Mouse (Mus musculus): ENCODE results near the gene Nosip. TPM values are rescaled to one million over a fixed set of nuclear protein-coding genes. Genes with fewer than 3 reads are reported as not detected.
A peak's percentile ranks its signal among the peaks of the same experiment; 100 is the strongest.

Gene Nosip
- polyA plus RNA-seq, 1 experiment from 2014 or later = 67.3 TPM

MicroRNA genes within 50 kb of the gene (microRNA counts, 519-probe panel; counts per million panel counts)
- 3,981 counts per million, percentile 42 among the panel's probes with 10 or more counts for microRNA mmu-miR-150

Small RNAs within 50 kb of the gene (microRNA-seq; reads per million reads assigned to microRNA genes)
- gene Mir150 (68.6 reads per million, percentile 40 among the genes with 10 or more reads in this experiment), gene Mir5121 (10.5 reads per million, percentile 18 among the genes with 10 or more reads in this experiment), gene Mir7054 (not detected)

Other genes starting within 250 kb of the Nosip start
- 22.4 and 26.3 TPM in 2 replicates for gene Nup62, start 246.3 kb upstream of the Nosip start, polyA plus RNA-seq (2014; fragmentation: Nextera tagmentation; extraction: Ambion mirVana)
- gene Il4i1, start 246.0 kb upstream of the Nosip start, polyA plus RNA-seq (2014; fragmentation: Nextera tagmentation; extraction: Ambion mirVana) = 1.6 and 1.7 TPM in 2 replicates
- gene Atf5, start 245.8 kb upstream of the Nosip start, polyA plus RNA-seq (2014; fragmentation: Nextera tagmentation; extraction: Ambion mirVana) = 2.1 and 2.3 TPM in 2 replicates
- 36.4 and 46.8 TPM in 2 replicates for gene Akt1s1, start 213.4 kb upstream of the Nosip start, polyA plus RNA-seq (2014; fragmentation: Nextera tagmentation; extraction: Ambion mirVana)
- 92.5 and 96.4 TPM in 2 replicates for gene Tbc1d17, start 213.3 kb upstream of the Nosip start, polyA plus RNA-seq (2014; fragmentation: Nextera tagmentation; extraction: Ambion mirVana)
- gene Pnkp, start 205.3 kb upstream of the Nosip start, polyA plus RNA-seq (2014; fragmentation: Nextera tagmentation; extraction: Ambion mirVana) = 27.1 and 28.8 TPM in 2 replicates
- gene Ptov1, start 192.6 kb upstream of the Nosip start, polyA plus RNA-seq (2014; fragmentation: Nextera tagmentation; extraction: Ambion mirVana) = 475 and 479 TPM in 2 replicates
- gene Med25, start 169.7 kb upstream of the Nosip start, polyA plus RNA-seq (2014; fragmentation: Nextera tagmentation; extraction: Ambion mirVana) = 85.7 and 91.1 TPM in 2 replicates
- gene Fuz, start 166.3 kb upstream of the Nosip start, polyA plus RNA-seq (2014; fragmentation: Nextera tagmentation; extraction: Ambion mirVana) = 14.5 and 16.0 TPM in 2 replicates
- 120 and 128 TPM in 2 replicates for gene Ap2a1, start 132.9 kb upstream of the Nosip start, polyA plus RNA-seq (2014; fragmentation: Nextera tagmentation; extraction: Ambion mirVana)
- gene Tsks, start 119.2 kb upstream of the Nosip start, polyA plus RNA-seq (2014; fragmentation: Nextera tagmentation; extraction: Ambion mirVana) = 0.11 and 0.19 TPM in 2 replicates
- 54.3 and 60.3 TPM in 2 replicates for gene Cpt1c, start 87.6 kb upstream of the Nosip start, polyA plus RNA-seq (2014; fragmentation: Nextera tagmentation; extraction: Ambion mirVana)
- gene Prmt1, start 75.9 kb upstream of the Nosip start, polyA plus RNA-seq (2014; fragmentation: Nextera tagmentation; extraction: Ambion mirVana) = 189 and 206 TPM in 2 replicates
- 53.8 and 60.2 TPM in 2 replicates for gene Irf3, start 64.8 kb upstream of the Nosip start, polyA plus RNA-seq (2014; fragmentation: Nextera tagmentation; extraction: Ambion mirVana)
- 6.4 and 9.5 TPM in 2 replicates for gene Bcl2l12, start 63.7 kb upstream of the Nosip start, polyA plus RNA-seq (2014; fragmentation: Nextera tagmentation; extraction: Ambion mirVana)
- gene Scaf1, start 46.1 kb upstream of the Nosip start, polyA plus RNA-seq (2014; fragmentation: Nextera tagmentation; extraction: Ambion mirVana) = 61.6 and 68.6 TPM in 2 replicates
- gene Rras, start 44.5 kb upstream of the Nosip start, polyA plus RNA-seq (2014; fragmentation: Nextera tagmentation; extraction: Ambion mirVana) = 9.0 and 13.7 TPM in 2 replicates
- gene Prr12, start 9.5 kb upstream of the Nosip start, polyA plus RNA-seq (2014; fragmentation: Nextera tagmentation; extraction: Ambion mirVana) = 17.3 and 17.9 TPM in 2 replicates
- 12.7 and 12.8 TPM in 2 replicates for gene Prrg2, start 248 bp downstream of the Nosip start, polyA plus RNA-seq (2014; fragmentation: Nextera tagmentation; extraction: Ambion mirVana)
- 23.7 and 118 TPM in 2 replicates for gene Rcn3, start 29.8 kb downstream of the Nosip start, polyA plus RNA-seq (2014; fragmentation: Nextera tagmentation; extraction: Ambion mirVana)
- gene Fcgrt, start 41.4 kb downstream of the Nosip start, polyA plus RNA-seq (2014; fragmentation: Nextera tagmentation; extraction: Ambion mirVana) = 7.0 and 36.4 TPM in 2 replicates
- 781 and 868 TPM in 2 replicates for gene Rps11, start 62.0 kb downstream of the Nosip start, polyA plus RNA-seq (2014; fragmentation: Nextera tagmentation; extraction: Ambion mirVana)
- gene Rpl13a, start 66.3 kb downstream of the Nosip start, polyA plus RNA-seq (2014; fragmentation: Nextera tagmentation; extraction: Ambion mirVana) = 668 and 729 TPM in 2 replicates
- gene Gm45713, start 73.8 kb downstream of the Nosip start, polyA plus RNA-seq (2014; fragmentation: Nextera tagmentation; extraction: Ambion mirVana) = 0.33 TPM in 1 of 2 replicates, not detected in the other
- 1.3 and 1.6 TPM in 2 replicates for gene Flt3l, start 74.0 kb downstream of the Nosip start, polyA plus RNA-seq (2014; fragmentation: Nextera tagmentation; extraction: Ambion mirVana)
- gene Pih1d1, start 91.9 kb downstream of the Nosip start, polyA plus RNA-seq (2014; fragmentation: Nextera tagmentation; extraction: Ambion mirVana) = 90.4 and 91.2 TPM in 2 replicates
- gene Aldh16a1, start 92.2 kb downstream of the Nosip start, polyA plus RNA-seq (2014; fragmentation: Nextera tagmentation; extraction: Ambion mirVana) = 16.9 and 19.8 TPM in 2 replicates
- gene Slc17a7, start 101.5 kb downstream of the Nosip start, polyA plus RNA-seq (2014; fragmentation: Nextera tagmentation; extraction: Ambion mirVana) = 0.71 TPM in 1 of 2 replicates, not detected in the other
- gene Gfy, start 117.1 kb downstream of the Nosip start, polyA plus RNA-seq (2014; fragmentation: Nextera tagmentation; extraction: Ambion mirVana) = not detected in 2 replicates
- not detected in 2 replicates for gene Pth2, start 118.6 kb downstream of the Nosip start, polyA plus RNA-seq (2014; fragmentation: Nextera tagmentation; extraction: Ambion mirVana)
- gene Ccdc155, start 142.5 kb downstream of the Nosip start, polyA plus RNA-seq (2014; fragmentation: Nextera tagmentation; extraction: Ambion mirVana) = 0.15 and 0.50 TPM in 2 replicates
- 11.8 and 12.9 TPM in 2 replicates for gene Dkkl1, start 149.7 kb downstream of the Nosip start, polyA plus RNA-seq (2014; fragmentation: Nextera tagmentation; extraction: Ambion mirVana)
- 24.5 and 39.9 TPM in 2 replicates for gene Tead2, start 153.3 kb downstream of the Nosip start, polyA plus RNA-seq (2014; fragmentation: Nextera tagmentation; extraction: Ambion mirVana)
- gene Cd37, start 176.7 kb downstream of the Nosip start, polyA plus RNA-seq (2014; fragmentation: Nextera tagmentation; extraction: Ambion mirVana) = 1.0 and 1.6 TPM in 2 replicates
- 0.75 and 0.99 TPM in 2 replicates for gene Slc6a16, start 178.7 kb downstream of the Nosip start, polyA plus RNA-seq (2014; fragmentation: Nextera tagmentation; extraction: Ambion mirVana)
- gene Slc6a21, start 215.1 kb downstream of the Nosip start, polyA plus RNA-seq (2014; fragmentation: Nextera tagmentation; extraction: Ambion mirVana) = not detected in 2 replicates

Data from neural tube, embryonic 14.5 days (tissue).